In genomic region chr10:8810496-8810895, GRCm38 (mm10) we compare ENCODE assay signal across 10 mouse cellular contexts.
"Had no signal": no experiment of that assay in that cellular context is flagged by ENCODE, and none has a peak within 500 bp of the region (broad histone marks: within the 10 kb centered on the region; RNA-seq: fewer than 3 reads in every experiment).

No protein-coding gene starts in this region.

- H3K9me3 ChIP-seq: limb, embryonic 13.5 days; stomach, embryonic 15.5 days had no signal

- H3K27me3 ChIP-seq: limb, embryonic 13.5 days; stomach, embryonic 15.5 days had no signal

- H3K4me3 ChIP-seq: limb, embryonic 13.5 days; stomach, embryonic 15.5 days had no signal

- H3K27ac ChIP-seq: limb, embryonic 13.5 days; liver, embryonic 14.5 days; stomach, embryonic 15.5 days had no signal

- ATAC-seq: intestine, embryonic 16.5 days had no signal

- H3K4me2 ChIP-seq: limb, embryonic 13.5 days; stomach, embryonic 15.5 days had no signal

- DNase-seq: kidney, postnatal 10 days; left cerebral cortex, postnatal 4 days; lung, adult 18-20 months; right cerebral cortex, postnatal 14 days; thymus, adult 2 months; thymus, postnatal 25 days had no signal

- H3K9ac ChIP-seq: limb, embryonic 13.5 days; liver, embryonic 14.5 days; stomach, embryonic 15.5 days had no signal
